In the genomic region with DNA sequence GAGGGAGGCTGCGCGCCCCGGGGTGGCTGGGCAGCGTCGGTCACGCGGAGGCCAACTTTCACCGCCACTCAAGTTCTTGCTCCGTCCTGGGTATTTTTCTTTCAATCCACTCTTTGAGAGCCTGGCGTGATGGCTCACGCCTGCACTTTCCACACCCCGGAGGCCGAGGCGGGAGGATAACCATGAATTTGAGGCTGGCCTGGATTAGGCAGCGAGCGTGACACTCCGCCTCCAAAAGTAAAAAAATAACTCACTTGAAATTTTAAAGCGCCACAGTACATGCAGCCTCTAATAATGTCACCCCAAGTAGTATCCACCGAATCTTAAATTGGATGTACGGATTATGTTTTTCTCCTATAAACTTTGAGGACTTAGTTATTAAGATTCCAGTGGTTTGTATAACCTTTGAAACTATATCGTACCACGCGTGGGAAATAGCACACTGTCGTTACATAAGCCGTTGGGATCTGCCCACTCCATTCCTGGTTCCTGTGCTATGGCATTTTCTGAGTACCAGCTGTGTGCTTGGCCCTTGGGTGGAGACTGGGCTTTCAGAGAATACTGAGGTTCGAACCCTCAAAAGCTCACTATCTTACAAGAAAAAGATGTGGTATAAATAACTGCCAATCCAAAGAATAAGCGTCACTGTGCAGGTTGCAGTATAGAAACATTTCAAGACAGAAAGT, we compare ENCODE assay signal across 7 mouse cellular contexts. TPM values are rescaled to one million over a fixed set of nuclear protein-coding genes. Genes with fewer than 3 reads are reported as not detected.
DNase-seq lines count a peak whose midpoint lies in the region; ATAC-seq and TF ChIP-seq lines count a peak whose summit lies in the region.

No protein-coding gene starts in this region.

- no peak for TF ChIP-seq CTCF in C2C12 (IDR thresholded peaks at IDR 0.05; ENCODE audit: control insufficient read depth, insufficient read depth, insufficient read length)
- TF ChIP-seq CTCF in MEL (IDR thresholded peaks at IDR 0.05 in 2 of 3, conservative IDR thresholded peaks at IDR 0.05 in 1 of 3; ENCODE audit: control insufficient read depth in 1 of 3, insufficient read depth in 1 of 3, low read depth in 2 of 3, low read length in 3 of 3, poor library complexity in 1 of 3, severe bottlenecking in 1 of 3), result no peak
- TF ChIP-seq CTCF in liver, embryonic 14.5 days (IDR thresholded peaks at IDR 0.05; ENCODE audit: low read depth), result no peak

- peak; percentile 13 for ATAC-seq in common myeloid progenitor, adult 5-6 weeks (replicated peaks; ENCODE audit: low read depth, poor library complexity, severe bottlenecking)
- ATAC-seq in granulocyte monocyte progenitor cell, adult 5-6 weeks (replicated peaks; ENCODE audit: poor library complexity, severe bottlenecking), result peak; percentile 1; the same call in 1 of the 2 replicates
- peak; percentile 5; the same call in 1 of the 2 replicates for ATAC-seq in liver, embryonic 14.5 days (ENCODE audit: insufficient read depth)
- ATAC-seq in neural tube, embryonic 11.5 days (ENCODE audit: insufficient read depth, low FRiP score, low TSS enrichment), result no peak

- peak overlapping the region; percentile 95 for H3K4me2 ChIP-seq in liver, embryonic 14.5 days (ENCODE audit: low read depth)
- H3K4me2 ChIP-seq in neural tube, embryonic 11.5 days (ENCODE audit: low read depth), result peak overlapping the region; percentile 76

- no peak for TF ChIP-seq RAD21 in MEL (IDR thresholded peaks at IDR 0.05; ENCODE audit: low read depth, low read length)

- H3K79me3 ChIP-seq in C2C12 (ENCODE audit: low read depth), result peaks cover 8% of the 10 kb centered on the region

- no peak; a peak in 1 of 4 replicates for TF ChIP-seq POLR2A in MEL (IDR thresholded peaks at IDR 0.05; ENCODE audit: control insufficient read depth in 1 of 2, insufficient read depth in 1 of 2, low read depth in 1 of 2, low read length in 2 of 2, poor library complexity in 1 of 2)

- H3K36me3 ChIP-seq in C2C12 (ENCODE audit: control insufficient read depth, insufficient read depth) (peaks cover 2% of the 10 kb centered on the region), MEL (ENCODE audit: control insufficient read depth in 1 of 2, insufficient read depth in 2 of 2, low read length in 2 of 2) (peaks cover 0 to 9% of the 10 kb centered on the region in 2 experiments)
- no peaks in the 10 kb centered on the region; the same call in 1 of the 2 replicates for H3K36me3 ChIP-seq in liver, embryonic 14.5 days (replicated peaks; ENCODE audit: control insufficient read depth, insufficient read depth, low read depth)
- no peaks in the 10 kb centered on the region for H3K36me3 ChIP-seq in neural tube, embryonic 11.5 days (ENCODE audit: control insufficient read depth, insufficient read depth, low read length)

- peak overlapping the region; percentile 99 for H3K9ac ChIP-seq in MEL (ENCODE audit: control insufficient read depth, low read depth, low read length, poor library complexity, severe bottlenecking)
- peak overlapping the region; percentile 86 for H3K9ac ChIP-seq in liver, embryonic 14.5 days (replicated peaks)
- H3K9ac ChIP-seq in neural tube, embryonic 11.5 days (ENCODE audit: low read length), result peak overlapping the region; percentile 92

- no peak for TF ChIP-seq EP300 in MEL (IDR thresholded peaks at IDR 0.05; ENCODE audit: low read depth in 1 of 2, low read length in 2 of 2)
- no peak for TF ChIP-seq EP300 in liver, embryonic 14.5 days (IDR thresholded peaks at IDR 0.05; ENCODE audit: low read depth)

- no peaks in the 10 kb centered on the region for H3K9me3 ChIP-seq in MEL (replicated peaks; ENCODE audit: insufficient read depth, low read length)
- no peaks in the 10 kb centered on the region for H3K9me3 ChIP-seq in liver, embryonic 14.5 days (ENCODE audit: control insufficient read depth, low read length)
- no peaks in the 10 kb centered on the region for H3K9me3 ChIP-seq in neural tube, embryonic 11.5 days (ENCODE audit: control insufficient read depth, low read length)

- peak overlapping the region; percentile 93 for H3K27ac ChIP-seq in MEL (ENCODE audit: control insufficient read depth, low read depth, low read length)
- peak overlapping the region; percentile 90 for H3K27ac ChIP-seq in liver, embryonic 14.5 days
- H3K27ac ChIP-seq in neural tube, embryonic 11.5 days (ENCODE audit: low read depth, low read length), result peak overlapping the region; percentile 95

- H3K79me2 ChIP-seq in C2C12 (ENCODE audit: control insufficient read depth, insufficient read depth), result peaks cover 15% of the 10 kb centered on the region
- peaks cover 9% of the 10 kb centered on the region for H3K79me2 ChIP-seq in MEL (ENCODE audit: control insufficient read depth, insufficient read depth, low read length, poor library complexity)

- DNase-seq in MEL (ENCODE audit: low read depth, low spot score), result peak; percentile 69
- peak; percentile 62 for DNase-seq in kidney, adult 11 months
- peak; percentile 12 to 28 (median 23) for DNase-seq in liver, embryonic 14.5 days (ENCODE audit: low read depth in 3 of 3, low spot score in 3 of 3)
- DNase-seq in neural tube, embryonic 11.5 days (ENCODE audit: low spot score), result no peak

- peaks cover 3% of the 10 kb centered on the region in 2 experiments; a peak in 3 of 4 replicates for H3K4me1 ChIP-seq in MEL (ENCODE audit: control insufficient read depth in 1 of 2, insufficient read depth in 2 of 2, low read length in 2 of 2)
- H3K4me1 ChIP-seq in liver, embryonic 14.5 days (replicated peaks; ENCODE audit: control insufficient read depth in 2 of 2, insufficient read depth in 2 of 2, low read length in 1 of 2), result peaks cover 11 to 16% of the 10 kb centered on the region in 2 experiments
- H3K4me1 ChIP-seq in neural tube, embryonic 11.5 days (ENCODE audit: control insufficient read depth, insufficient read depth, low read length), result peaks cover 3% of the 10 kb centered on the region; the same call in 1 of the 2 replicates

- 2% methylated on average over 27 of the region's 27 CpGs for WGBS in liver, embryonic 14.5 days (ENCODE audit: insufficient replicate concordance)
- 11% methylated on average over 24 of the region's 27 CpGs for WGBS in neural tube, embryonic 11.5 days

- peak overlapping the region; percentile 93 for H3ac ChIP-seq in C2C12 (ENCODE audit: control insufficient read depth, insufficient read length, low read depth)

- H3K27me3 ChIP-seq in C2C12 (ENCODE audit: control insufficient read depth, insufficient read depth, insufficient read length), result no peaks in the 10 kb centered on the region
- H3K27me3 ChIP-seq in MEL (ENCODE audit: control insufficient read depth in 1 of 2, insufficient read depth in 2 of 2, low read length in 2 of 2), result no peaks in the 10 kb centered on the region
- H3K27me3 ChIP-seq in liver, embryonic 14.5 days (ENCODE audit: control insufficient read depth, insufficient read depth, low read length), result no peaks in the 10 kb centered on the region
- H3K27me3 ChIP-seq in neural tube, embryonic 11.5 days (ENCODE audit: control insufficient read depth, insufficient read depth, low read length), result no peaks in the 10 kb centered on the region

- H3K4me3 ChIP-seq in C2C12 (ENCODE audit: insufficient read depth, poor library complexity, severe bottlenecking) (peak overlapping the region; percentile 68), MEL (ENCODE audit: control insufficient read depth in 1 of 2, insufficient read depth in 1 of 2, low read depth in 2 of 2, low read length in 2 of 2) (peak overlapping the region; percentile 61 to 98)
- peak overlapping the region; percentile 81 to 82 for H3K4me3 ChIP-seq in liver, embryonic 14.5 days (ENCODE audit: insufficient read depth in 1 of 2, low read depth in 2 of 2, low read length in 2 of 2)
- H3K4me3 ChIP-seq in neural tube, embryonic 11.5 days (ENCODE audit: low read depth, low read length), result peak overlapping the region; percentile 55

TF ChIP-seq in C2C12, 6 proteins besides CTCF, POLR2A, EP300 and RAD21 (continues in another document):
- no peak for TF ChIP-seq MAX (IDR thresholded peaks at IDR 0.05)

RNA-seq across cellular contexts. Expression of a gene that starts 4.2 kb away (rescaled TPM):
- polyA plus RNA-seq in C2C12 (2012; fragmentation: generic; extraction: Trizol) (14.2 TPM), MEL (2012; ENCODE audit: insufficient read depth in 1 of 2, insufficient read length in 2 of 2, low read depth in 1 of 2, low replicate concordance in 2 of 2, missing spikeins in 1 of 2) (10 to 100 TPM in 1 of 2 experiments, not detected in 1; 33.7 TPM)
- total RNA-seq in MEL (2012; rRNA removed), result 25.1 TPM in 2 replicates
- 44.6 and 64.5 TPM in 2 replicates for total RNA-seq in common myeloid progenitor, adult 5-6 weeks (2017)
- 27.0 and 34.8 TPM in 2 replicates for total RNA-seq in granulocyte monocyte progenitor cell, adult 5-6 weeks (2014; fragmentation: Nextera tagmentation)
- total RNA-seq in granulocyte monocyte progenitor cell, adult 5-6 weeks (2017), result 29.4 and 49.4 TPM in 2 replicates
- 8.2 and 11.8 TPM in 2 replicates for polyA plus RNA-seq in liver, embryonic 14.5 days (2012; rRNA removed)
- polyA plus RNA-seq in liver, embryonic 14.5 days (2014; fragmentation: Nextera tagmentation; extraction: Ambion mirVana), result 15.1 and 15.3 TPM in 2 replicates
- 54.6 and 66.7 TPM in 2 replicates for polyA plus RNA-seq in neural tube, embryonic 11.5 days (2014; fragmentation: Nextera tagmentation; extraction: Ambion mirVana)

RNA-seq across cellular contexts. Expression of a gene that starts 17.6 kb away (rescaled TPM):
- polyA plus RNA-seq in C2C12 (2012; fragmentation: generic; extraction: Trizol) (13.1 TPM), MEL (2012; ENCODE audit: insufficient read depth in 1 of 2, insufficient read length in 2 of 2, low read depth in 1 of 2, low replicate concordance in 2 of 2, missing spikeins in 1 of 2) (10 to 100 TPM in 1 of 2 experiments, not detected in 1; 26.5 TPM)
- 19.3 and 26.2 TPM in 2 replicates for total RNA-seq in MEL (2012; rRNA removed)
- total RNA-seq in common myeloid progenitor, adult 5-6 weeks (2017), result 16.7 and 21.1 TPM in 2 replicates
- 5.1 and 6.7 TPM in 2 replicates for total RNA-seq in granulocyte monocyte progenitor cell, adult 5-6 weeks (2014; fragmentation: Nextera tagmentation)
- 9.4 and 16.0 TPM in 2 replicates for total RNA-seq in granulocyte monocyte progenitor cell, adult 5-6 weeks (2017)
- 1.5 and 1.9 TPM in 2 replicates for polyA plus RNA-seq in liver, embryonic 14.5 days (2012; rRNA removed)
- 3.5 and 3.6 TPM in 2 replicates for polyA plus RNA-seq in liver, embryonic 14.5 days (2014; fragmentation: Nextera tagmentation; extraction: Ambion mirVana)
- 21.5 and 22.5 TPM in 2 replicates for polyA plus RNA-seq in neural tube, embryonic 11.5 days (2014; fragmentation: Nextera tagmentation; extraction: Ambion mirVana)

RNA-seq across cellular contexts. Expression of a gene that starts 49.9 kb away (rescaled TPM):
- 15.6 TPM for polyA plus RNA-seq in C2C12 (2012; fragmentation: generic; extraction: Trizol)
- total RNA-seq in MEL (2012; rRNA removed), result 2.6 and 3.3 TPM in 2 replicates
- 1 to 10 TPM in 1 of 2 experiments, not detected in 1; 9.8 TPM for polyA plus RNA-seq in MEL (2012; ENCODE audit: insufficient read depth in 1 of 2, insufficient read length in 2 of 2, low read depth in 1 of 2, low replicate concordance in 2 of 2, missing spikeins in 1 of 2)
- 0.50 TPM in 1 of 2 replicates, not detected in the other for total RNA-seq in common myeloid progenitor, adult 5-6 weeks (2017)
- total RNA-seq in granulocyte monocyte progenitor cell, adult 5-6 weeks (2014; fragmentation: Nextera tagmentation), result 0.64 TPM in 1 of 2 replicates, not detected in the other
- total RNA-seq in granulocyte monocyte progenitor cell, adult 5-6 weeks (2017), result 0.21 TPM in 1 of 2 replicates, not detected in the other
- polyA plus RNA-seq in liver, embryonic 14.5 days (2012; rRNA removed), result 0.40 and 0.52 TPM in 2 replicates
- polyA plus RNA-seq in liver, embryonic 14.5 days (2014; fragmentation: Nextera tagmentation; extraction: Ambion mirVana), result 0.39 and 0.81 TPM in 2 replicates
- 78.6 and 79.3 TPM in 2 replicates for polyA plus RNA-seq in neural tube, embryonic 11.5 days (2014; fragmentation: Nextera tagmentation; extraction: Ambion mirVana)
